Mouse (Mus musculus) layer of hippocampus, adult 11-12 months (tissue): ENCODE results near the gene Ifrd1.
"Not testable (repeated sequence)": the region's sequence is repeated elsewhere in the genome, so short reads cannot be mapped to it uniquely, and the experiment has no call there.

Experiments used
- DNase-seq: peaks from one replicate; pipeline ENCODE4 v3.0.0; 2022; ENCODE audit warnings: low spot score

The Ifrd1 gene

DNA sequence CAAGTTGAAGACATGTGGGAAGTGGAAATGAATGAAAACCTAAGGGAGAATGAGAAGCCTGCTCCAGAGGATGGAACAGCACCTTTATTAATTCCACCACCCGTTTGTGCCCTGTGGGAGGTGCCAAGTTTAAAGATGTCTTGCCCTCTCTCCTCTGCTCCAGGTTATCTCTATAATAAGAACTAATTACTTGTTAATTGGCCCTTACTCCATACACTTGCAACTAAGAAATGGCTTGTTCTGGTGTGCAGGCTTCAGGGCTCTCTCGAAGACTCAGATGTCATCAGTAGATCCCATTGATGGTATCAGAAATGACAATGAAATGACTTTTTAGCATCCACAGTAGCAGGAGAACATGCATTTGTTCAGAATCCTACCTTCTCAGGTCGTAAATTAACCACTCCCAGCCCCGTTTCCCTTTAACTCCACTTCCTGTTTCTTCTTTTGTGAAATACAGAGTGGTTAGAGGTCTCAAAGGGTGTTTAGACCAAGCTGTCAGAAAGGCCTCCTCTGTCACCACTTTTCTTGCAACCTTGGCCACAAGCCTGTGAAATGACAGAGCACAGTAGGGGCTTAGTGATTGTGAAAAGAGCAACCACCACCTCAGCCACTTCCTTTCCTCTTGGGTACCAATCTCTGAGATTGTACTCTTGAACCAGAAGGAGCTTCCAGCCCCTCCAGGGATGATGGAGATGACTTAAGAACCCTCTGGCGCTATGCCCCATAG, at the start of gene Ifrd1:
Gene Ifrd1 (minus strand): TSS at position 51 of the 727 bp plus-strand sequence.
- no peak for DNase-seq

DNA sequence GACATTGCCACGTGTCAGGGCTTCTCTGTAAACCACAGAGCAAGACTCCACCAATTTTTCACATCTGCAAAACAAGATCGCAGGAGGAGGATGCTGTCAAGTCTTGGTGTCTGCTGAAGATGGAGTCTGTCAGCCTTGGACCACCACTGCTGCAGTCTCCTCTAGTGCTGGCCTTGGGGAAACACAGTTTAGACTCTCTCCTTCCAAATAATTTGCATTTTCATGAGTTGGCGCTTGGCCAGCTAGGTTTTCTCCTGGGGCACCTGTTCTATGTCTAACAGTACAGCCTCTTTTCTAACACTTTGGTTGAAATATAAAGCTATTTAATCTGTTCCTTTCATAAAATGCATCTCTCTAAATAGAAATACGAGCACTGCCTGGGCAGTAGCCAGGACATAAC, 38.2 kb upstream of the Ifrd1 start:
- no peak for DNase-seq

DNA sequence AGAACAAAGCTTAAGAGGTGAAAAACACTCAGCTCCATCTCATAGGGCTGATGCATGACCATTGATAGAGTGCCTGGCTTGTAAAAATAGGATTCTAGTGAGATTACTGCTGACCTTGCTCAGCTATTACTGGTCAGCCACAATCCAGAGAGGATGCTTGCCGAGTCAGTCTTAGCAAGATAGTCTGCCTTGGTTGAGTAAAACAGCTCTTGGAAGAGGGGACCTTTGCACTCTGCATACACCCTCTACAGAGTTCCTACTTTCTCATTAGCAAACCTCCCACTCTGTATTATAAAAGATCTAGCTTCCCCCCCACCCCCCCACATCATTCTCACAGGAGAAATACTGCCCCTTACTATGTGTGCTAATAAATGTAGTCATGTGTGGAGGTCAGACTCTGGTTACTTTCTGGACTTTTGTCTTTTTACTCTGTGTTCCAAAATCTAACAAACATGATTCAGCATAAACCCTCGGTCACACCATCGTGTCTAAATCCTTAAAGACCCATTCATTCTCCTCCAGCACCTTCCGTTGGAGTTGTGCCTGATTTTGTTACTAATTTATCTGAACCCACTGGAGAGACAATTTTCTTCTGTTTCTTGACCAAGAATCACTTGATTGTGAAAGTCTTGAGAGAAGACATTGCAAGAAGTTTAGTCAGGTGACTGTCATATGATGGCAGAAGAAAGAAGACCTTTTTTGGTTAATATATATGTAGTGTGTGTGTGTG, 32.5 kb upstream of the Ifrd1 start:
- DNase-seq: no peak

DNA sequence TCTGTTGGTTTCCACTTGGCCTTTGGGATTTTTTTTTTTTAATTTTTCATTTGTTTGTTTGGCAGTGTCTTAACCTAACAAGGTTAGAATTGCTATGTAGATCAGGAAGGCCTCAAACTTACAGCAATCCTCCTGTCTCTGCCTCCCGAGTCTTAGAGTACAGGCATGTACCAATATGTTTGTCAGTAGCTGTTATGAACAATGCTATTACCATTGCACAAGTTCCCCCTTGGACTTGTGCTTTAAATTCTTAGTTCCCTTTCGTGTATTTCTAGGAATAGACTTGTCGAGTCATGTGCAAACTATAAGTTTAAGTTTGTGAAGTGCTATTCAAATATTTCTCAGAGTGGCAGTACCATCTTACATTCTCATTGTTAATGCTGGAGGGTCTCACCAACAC, 29.3 kb upstream of the Ifrd1 start:
- DNase-seq: no peak

DNA sequence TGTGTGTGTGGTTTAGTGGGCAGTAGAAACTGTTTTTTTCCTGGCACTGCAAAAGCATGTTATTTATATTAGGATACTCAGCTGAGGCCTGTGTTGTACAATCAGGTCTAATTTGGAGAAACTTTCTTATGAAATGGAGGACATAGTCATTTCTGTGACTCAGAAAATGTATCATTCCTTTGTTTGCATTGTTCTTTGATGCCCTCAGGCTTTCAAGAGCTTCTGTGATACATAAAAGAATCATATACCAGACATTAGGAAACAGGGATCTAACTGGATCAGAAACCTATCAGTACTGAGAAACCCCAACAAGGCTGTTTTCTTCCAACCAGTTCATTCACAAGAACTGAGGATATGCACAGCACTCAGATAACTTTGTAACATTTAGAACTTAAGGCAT, 26.6 kb upstream of the Ifrd1 start:
- DNase-seq: no peak

DNA sequence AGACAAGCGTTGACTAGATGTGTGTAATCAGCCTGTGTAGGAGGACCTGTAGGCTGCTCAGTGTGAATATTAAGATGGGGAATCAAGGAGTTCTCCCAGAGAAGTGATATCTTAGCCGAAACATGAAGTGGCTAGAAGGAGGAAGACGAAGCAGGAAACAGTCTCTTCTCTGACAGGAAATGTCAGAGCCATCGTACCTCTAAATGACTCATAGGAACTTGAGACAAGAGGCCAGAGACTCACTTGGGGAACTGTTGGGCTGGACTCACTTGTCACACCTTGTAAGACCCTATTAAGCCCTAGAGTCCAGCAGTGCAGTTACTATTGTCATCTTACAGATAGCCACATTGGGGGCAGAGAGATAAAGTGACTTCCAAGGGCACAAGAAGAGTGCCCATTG, 25.0 kb upstream of the Ifrd1 start:
- no peak for DNase-seq

DNA sequence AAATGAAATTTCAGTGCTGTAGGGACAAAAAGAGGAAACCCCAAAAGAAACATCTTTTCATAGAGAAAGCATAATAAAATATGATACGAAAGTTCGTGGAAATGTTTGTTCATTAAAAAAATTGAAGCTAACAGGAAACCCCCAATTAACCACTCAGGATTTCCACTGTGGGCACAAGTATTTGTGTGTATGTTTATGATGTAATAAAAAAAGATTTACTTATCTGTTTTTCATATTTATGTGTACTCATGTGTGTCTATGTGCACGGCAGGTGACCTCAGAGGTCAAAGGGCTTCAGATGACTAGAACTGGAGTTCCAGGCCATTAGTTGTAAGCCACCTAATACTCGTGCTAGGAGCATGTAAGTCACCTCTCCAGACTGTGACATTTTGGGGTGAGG, 24.4 kb upstream of the Ifrd1 start:
- no peak for DNase-seq

DNA sequence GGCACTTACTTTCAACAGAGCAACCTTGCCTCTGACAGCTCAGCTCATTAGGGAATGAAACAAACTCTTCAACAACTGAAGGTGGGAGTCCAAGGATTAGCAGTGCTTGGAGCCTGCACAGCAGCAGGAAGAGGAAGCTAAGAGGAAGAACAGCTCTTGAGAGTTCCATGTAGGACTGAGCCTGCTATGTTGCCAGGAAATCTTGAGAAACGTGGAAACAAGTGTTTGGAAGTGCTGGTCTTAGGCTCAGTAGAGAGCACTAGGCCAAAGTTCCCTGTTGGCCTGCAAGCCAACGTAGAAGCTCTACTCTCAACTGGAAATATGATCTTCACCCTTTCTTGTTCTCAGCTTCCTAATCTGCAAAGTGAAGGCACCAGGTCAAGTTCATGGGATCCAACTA, 20.0 kb upstream of the Ifrd1 start:
- DNase-seq: no peak

DNA sequence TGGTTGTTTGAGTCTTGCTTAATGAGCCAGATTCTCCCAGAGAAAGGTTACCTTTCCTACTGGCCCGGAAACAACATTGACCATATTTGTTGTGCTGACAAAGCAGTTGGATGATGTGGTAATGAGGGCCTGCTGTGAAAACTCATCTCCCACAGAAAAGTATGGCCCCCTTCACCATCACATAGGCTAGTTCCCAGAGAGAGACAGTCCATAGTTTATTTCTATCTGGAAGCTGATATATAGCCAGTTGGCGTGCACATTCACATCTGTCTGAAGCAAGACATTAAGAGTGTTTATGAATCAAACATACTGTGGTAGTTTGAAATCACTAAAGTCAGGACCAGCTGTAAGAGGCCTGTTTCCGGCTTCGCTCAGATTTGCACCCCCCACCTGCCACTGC, 15.4 kb upstream of the Ifrd1 start:
- DNase-seq: no peak

DNA sequence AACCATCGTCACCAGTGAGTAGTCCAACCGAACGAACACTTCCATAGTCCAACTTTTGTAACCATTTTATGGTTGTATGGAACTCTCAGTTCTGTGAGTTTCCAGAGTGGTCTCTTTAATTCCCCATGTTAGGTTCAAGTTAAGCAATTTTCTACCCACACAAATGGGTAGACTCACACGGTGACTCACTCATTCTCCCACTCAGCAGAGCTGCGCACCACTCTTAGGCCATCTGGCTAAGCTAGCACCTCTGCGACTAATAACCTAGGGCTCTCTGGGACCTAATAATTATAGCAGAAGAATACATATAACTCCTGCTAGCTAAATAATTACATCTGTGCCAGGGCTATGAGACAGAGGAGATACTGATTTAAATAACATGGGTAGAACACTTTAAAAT, 14.7 kb upstream of the Ifrd1 start:
- DNase-seq: peak; percentile 52

DNA sequence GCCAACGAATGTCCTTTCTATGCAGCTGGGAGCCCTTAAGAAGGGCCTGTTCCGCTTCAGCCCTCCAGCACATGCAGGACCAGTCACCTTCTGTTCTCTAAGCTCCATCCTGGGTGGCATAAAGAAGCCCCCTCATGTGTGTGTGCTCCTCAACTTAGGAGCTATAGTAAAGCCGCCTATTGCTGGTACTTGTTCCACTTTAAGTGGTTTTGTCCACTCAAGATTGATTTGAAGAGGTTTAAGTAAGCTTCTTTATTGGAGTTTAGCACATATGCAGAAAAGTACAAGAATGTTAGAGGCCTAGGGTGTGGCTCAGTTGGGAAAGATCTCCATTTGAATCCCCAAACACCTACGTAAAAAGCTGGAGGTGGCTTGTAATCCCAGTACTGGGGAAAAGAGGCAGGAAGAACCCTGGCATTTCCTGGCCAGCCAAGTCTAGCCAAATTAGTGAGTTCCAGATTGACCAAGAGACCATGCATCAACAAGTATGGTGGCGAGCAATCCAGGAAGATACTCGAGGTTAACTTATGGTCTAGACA, 10.2 kb upstream of the Ifrd1 start:
- DNase-seq: no peak

DNA sequence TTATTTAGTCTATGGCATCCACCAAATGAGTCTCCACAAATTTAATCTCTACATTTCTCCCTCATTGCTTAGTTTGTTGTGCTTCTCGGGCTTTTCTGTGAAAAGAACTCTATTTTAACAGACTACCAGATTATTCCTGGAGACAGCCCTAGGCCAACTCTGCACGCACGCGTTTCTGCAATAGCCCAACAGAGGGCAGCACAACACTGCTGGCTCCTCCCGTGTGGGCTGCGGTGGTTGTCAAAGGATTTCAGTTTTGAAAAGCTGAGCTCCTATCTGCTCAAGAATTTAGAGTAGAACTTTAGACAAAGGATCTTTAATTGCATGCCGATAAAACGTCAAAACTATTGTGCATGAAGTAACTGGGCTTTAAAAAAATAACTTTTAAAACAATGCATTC, 8.9 kb upstream of the Ifrd1 start:
- peak; percentile 89 for DNase-seq

DNA sequence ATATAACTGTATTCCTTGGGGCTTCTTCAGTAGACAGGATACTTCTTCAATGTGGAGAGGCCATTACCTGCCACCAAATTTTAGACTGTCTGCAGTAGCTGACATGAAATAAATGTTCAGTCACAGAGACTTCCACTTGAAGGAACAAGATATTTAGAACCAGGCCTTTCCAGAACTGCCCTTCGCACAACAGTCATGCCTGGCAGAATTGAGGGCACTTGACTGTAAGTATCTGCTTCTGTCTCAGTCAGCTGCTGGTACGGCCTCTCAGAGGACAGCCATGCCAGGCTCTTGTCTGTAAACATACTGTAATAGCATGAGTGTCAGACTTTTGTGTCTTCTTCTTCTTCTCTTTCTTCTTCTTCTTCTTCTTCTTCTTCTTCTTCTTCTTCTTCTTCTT, 8.2 kb upstream of the Ifrd1 start:
- DNase-seq: no peak

DNA sequence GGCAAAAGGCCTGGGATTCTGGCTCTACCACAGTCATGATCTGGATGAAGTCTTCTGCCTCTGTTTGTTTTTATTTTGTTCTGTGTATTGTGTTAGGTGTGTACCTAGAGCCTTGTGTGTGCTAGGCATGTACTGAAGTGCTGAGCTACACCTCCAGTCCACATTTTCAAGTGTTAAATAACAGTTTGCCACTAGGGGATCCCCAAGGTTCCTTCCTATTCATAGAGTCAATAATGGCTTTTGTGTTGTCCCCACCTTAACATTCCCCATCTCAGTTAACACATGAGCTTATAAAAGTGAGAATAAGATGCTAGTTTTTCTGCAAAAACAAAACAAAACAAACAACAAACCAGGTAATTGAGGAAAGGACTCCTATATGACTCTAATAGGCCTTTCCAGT, 7.7 kb upstream of the Ifrd1 start:
- DNase-seq: no peak

DNA sequence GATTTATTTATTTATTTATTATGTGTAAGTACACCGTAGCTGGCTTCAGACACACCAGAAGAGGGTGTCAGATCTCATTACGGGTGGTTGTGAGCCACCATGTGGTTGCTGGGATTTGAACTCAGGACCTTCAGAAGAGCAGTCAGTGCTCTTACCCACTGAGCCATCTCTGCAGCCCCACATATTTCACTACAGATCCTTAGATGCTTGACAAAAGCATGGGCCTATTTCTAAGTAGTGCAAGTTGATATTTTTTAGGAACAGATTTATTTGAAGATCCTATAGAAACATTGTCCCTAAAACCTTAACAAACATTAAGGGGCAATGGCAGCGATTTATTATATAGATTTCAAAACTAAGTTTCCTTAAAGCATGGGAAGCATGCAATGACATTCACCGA, 7.0 kb upstream of the Ifrd1 start:
- DNase-seq: not testable (repeated sequence)

DNA sequence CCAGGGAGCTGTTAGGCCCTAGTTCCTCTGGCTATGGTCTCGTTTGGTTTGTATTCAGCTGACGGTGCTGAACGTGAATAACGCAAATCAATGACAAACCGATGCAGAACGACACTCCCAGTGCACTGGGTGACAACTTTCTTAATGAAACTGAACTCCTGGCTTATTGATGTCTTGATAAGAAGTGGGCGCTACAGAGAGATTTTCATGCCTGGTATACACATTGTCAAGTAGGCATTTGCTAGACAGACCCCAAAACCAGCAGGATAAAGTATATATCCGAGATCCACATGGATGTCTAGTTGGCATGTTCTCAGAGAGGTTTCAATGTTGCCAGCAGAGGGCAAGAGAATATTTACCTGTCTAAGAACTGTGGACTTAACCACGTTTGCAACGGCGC, 6.4 kb upstream of the Ifrd1 start:
- DNase-seq: no peak

DNA sequence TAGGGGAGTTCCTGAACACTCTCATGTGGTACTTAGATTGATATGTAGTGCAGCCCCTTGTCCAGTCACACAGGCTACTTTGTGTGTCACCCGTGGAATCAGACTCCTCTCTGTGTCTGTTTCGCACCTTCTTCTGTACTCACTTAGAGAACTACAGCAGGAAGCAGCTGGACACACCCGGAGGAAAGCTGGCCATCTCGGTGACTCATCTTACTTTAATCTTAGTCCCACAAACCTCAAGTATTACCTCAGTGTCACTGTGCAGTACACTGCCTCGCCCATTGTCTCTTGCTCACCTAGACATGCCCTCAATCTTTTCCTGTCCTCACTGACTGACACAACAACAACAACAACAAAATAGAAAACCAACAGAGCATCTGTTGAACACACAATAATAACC, 4.9 kb upstream of the Ifrd1 start:
- DNase-seq: no peak

DNA sequence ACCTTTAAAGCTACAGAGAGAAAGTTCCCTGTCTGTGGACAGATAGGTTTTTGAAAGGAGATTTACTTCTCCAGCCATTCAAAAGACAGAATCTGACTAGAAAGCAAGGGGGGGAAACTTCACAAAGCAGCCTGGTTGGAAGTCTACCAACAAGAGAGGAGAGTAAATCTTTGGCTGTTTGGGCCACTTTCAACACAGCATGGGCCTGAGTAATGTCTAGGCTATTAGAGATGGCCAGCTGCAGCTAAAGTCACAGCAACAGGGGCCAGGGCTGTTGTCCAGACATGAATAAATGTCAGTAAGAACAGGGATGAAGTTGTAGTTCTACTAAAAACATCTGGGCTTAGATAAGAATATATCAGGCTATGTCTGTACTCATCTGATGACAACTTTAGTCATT, 2.0 kb upstream of the Ifrd1 start:
- no peak for DNase-seq

DNA sequence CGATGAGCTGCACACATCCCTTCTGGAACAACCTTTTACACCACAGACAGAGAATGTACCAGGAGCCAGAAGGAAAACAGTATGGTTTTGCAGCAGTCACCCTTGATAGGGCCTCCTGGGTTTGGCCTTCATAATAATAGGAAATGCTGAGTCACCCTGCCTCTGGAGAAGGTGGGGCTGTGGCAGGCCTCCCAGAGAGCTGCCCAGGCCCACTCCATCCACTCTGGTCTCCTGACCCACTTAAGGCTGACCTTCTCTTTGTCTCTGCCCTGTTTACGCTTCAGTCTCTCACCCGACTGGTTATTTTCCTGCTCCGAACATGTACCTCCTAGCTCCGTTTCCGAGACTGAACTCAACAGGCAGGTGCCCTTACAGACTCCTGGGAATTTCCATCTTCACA, 328 bp downstream of the Ifrd1 start:
- no peak for DNase-seq

DNA sequence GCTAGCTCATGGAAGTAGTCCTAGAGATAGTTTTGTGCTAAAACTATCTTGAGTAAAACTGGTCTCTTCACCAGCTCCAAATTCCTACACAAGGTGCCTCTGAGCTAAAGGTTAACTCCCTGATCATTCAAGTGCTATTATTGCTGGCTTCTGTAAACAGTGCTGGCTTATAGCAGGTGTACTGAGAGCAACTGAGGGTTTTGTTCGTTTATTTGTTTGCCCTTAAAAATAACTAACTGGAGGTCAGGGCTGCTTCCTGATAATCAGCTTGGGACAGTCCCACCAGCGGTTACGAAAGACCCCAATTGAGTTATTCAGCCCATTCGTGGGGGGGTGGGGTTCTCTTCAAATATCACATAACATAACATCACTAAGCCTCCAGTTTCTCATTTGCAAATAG, 920 bp downstream of the Ifrd1 start:
- DNase-seq: no peak

DNA sequence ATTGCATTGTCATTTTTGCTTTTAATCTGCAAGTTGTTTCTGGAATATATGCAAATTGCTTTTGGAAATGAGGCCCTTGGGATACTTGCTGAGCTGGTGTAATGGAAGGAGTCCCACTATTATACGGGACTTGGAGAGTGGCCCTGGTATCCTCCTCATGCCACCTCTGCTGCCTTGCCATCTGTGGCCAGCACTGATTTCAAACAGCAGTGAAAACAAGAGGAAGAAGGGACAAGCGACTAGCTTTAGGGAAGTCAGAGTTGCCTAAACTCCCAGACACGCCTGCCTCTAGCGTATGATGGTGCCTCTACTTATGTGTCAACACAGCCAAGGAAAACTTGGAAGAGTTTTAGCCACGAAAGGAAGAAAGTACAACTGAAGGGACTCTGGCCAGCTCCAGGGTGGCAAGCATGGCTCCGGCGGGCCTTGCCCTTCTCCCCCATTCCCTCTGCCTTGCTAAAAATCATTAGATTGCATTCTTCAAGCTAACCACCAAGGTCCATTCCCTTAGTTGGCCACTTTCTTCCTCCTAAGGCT, 2.8 kb downstream of the Ifrd1 start:
- no peak for DNase-seq

DNA sequence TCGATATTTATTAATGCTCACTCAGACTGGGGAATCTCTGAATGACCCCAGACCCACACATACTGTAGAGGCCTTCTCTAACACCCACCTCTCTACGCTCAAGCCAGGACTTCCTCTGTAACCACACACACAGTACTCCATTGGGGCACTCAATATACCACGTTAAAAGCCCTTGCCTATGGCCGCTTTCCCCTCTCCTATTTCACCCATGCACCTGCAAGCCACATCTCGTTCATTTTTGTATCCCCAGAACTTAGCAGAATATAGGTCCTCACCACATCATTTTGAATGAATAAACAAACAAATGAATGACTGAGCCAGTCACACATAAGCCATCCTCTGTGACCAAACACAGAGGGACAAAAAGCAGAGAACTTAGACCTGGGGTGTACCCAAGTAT, 3.4 kb downstream of the Ifrd1 start:
- no peak for DNase-seq

DNA sequence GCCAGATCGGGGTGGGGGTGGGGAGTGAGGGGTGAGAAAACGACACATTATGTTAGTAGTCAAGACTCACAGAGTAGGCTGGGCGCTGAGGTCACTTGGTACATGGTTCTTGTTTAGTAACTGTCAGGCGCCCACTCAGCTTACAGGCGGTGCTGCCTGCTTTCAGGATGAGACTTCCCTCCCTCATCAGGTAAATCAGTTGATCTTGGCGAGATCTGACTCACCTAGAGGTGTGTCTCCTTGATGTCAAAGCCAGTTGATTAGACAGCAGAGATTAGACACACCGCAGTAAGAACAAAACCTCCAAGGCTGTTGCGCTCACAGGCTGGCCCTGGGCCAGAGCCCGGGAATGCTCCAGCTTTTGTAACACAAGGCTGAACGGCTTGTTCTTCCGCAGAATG, 4.5 kb downstream of the Ifrd1 start:
- DNase-seq: peak; percentile 61
